Mouse (Mus musculus) retina, postnatal 1 day (tissue): ENCODE measurements around the gene Tcea3.

Experiments
- DNase-seq: peaks from one replicate; pipeline ENCODE4 v3.0.0-alpha.2; 2012

Tcea3 gene

DNA sequence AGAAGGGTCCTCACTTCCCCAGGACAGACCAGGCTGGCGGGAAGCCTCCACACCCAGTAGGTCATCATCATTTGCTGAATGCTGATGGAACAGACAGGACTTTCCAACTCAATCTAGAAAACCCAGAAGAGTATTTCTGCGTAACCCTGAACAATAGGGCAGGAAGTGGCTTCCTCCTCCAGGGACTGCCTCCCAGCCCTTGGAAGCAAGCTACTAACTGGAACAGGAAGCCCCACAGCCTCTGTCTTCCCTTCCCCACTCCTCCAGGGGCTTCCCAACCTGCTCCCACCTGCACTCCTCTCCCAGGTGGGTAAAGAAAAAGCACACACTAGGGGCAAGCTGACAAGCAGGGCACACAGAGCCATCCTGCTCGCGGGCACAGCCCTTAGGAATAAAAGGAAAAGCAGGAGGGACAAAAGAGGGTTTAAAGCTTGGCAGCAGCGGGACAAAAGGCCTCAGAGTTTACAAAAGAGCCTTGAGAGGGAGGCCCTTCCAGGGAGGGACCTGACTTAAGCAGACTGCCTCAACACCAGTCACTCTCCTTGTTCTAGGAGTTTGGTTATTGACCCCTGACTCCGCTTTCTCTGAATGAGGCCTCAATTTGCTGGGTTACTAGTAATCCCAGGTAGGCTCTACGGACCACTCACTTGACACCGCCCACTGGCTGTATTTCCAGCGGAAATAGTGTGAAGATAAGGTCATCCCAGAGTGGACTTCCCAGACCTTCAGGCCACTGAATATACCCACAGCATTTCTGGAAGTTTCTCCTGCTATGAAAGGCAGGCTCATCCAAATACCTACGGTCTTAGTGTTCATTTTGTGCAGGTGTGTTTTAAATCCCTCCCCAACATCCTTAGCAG, 35.3 kb downstream of the Tcea3 start:
- no peak for DNase-seq

DNA sequence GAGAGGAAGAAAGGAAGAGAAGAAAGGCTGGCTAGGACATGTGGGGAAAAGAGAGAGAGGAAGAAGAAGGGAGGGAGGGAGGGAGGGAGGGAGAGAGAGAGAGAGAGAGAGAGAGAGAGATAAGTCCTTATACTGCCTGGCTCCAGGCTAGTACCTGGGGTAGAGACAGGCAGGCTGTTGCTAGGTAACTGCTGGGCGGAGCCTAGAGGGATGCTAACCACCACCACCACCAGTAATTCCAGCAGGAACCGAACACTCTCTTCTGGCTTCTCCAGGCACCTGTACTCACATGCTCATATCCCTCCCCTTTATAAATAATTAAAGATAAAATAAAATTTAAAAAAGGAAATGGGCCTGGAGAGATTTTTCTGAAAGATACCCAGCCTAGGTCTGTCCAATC, 36.3 kb downstream of the Tcea3 start:
- peak; percentile 21 for DNase-seq

DNA sequence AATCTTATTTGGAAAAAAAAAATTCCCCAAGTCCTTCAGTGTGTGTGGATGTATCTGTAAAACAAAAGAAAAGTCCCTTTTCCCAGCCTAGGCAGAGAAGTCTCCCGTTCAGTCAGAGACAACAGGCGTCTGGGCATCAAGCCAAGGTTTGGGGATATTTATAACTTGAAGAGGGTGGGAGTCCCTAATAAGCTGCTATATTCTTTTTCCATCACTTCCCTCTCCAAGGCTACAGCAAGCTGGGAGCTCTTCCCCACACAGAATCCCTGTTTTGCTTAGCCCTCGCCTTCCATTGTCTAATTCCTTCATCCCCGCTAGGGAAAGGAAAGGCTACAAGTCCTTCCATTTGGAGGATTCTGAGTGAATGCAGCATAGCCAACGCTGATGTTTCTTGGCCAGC, 36.9 kb downstream of the Tcea3 start, which contains the start of gene Zfp46:
Gene Zfp46 (plus strand): TSS at position 229 of the 400 bp plus-strand sequence.
- DNase-seq: peak; percentile 76

DNA sequence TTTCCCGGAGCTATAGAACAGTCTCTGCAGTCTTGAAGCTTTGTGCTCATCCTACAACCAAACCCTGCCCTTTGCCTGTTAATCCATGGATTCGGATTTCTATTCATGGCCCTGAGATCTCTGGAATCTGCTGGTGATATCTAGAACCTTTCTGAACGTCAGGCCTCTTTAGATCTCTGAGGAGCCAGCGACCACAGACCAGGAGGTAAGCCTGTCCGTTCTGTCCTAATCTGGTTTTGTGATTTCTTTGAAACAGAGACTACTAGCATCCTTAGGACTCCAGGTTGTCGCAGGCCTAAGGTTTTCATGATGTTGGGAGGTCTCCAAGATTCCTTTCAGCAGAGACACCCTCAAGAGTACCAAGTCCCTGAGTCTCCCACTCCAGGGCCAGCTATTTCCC, 37.4 kb downstream of the Tcea3 start:
- no peak for DNase-seq

DNA sequence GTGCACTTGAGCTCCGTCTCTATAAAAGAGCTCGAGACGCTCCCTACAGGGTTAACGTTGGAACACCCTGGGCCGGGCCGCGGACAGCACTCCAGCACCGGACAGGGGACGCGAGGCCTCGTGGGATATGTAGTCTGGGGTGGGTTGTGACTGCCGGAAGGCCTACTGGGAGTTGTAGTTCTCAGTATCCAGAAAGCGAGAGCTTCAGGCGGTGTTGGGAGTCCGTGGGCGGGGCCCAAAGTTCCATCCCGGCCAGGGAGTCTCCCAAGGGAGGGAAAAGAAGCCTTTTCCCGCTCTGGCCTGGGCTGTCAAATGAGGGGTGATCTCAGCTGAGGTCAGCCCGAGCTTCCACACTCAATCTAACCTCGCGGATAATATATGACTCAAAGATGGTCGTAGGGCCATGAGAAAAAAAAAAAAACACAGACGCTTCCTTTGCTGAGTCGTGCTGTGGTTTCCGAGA, 37.9 kb downstream of the Tcea3 start:
- peak; percentile 97 for DNase-seq

DNA sequence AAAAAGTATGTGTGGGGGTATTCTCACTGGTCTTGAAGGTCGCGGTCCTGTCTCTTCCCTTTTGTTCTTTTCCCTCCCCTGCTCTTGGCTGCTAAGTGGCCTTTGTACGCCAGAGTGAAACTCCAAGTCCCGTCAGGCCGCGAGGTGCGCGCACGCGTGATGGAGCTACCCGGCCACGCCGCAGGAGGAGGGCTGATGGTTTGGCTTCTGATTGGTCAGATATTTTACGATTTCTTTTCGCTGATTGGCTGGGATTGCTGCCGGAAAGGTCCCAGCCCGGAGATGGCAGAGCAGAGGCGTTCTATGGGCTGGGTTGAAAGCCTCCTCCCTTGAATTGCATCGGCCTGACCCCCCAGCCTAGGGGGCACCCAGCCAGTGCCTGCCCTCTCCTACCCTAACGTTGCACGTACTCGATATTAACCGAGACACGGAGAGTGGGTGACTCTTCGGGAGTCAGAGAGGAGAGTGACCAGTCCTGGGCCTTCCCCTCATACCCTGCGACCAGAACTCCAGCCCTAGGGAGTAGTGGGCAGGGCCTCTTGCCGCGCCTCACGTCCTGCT, 38.4 kb downstream of the Tcea3 start:
- peak; percentile 98 for DNase-seq

DNA sequence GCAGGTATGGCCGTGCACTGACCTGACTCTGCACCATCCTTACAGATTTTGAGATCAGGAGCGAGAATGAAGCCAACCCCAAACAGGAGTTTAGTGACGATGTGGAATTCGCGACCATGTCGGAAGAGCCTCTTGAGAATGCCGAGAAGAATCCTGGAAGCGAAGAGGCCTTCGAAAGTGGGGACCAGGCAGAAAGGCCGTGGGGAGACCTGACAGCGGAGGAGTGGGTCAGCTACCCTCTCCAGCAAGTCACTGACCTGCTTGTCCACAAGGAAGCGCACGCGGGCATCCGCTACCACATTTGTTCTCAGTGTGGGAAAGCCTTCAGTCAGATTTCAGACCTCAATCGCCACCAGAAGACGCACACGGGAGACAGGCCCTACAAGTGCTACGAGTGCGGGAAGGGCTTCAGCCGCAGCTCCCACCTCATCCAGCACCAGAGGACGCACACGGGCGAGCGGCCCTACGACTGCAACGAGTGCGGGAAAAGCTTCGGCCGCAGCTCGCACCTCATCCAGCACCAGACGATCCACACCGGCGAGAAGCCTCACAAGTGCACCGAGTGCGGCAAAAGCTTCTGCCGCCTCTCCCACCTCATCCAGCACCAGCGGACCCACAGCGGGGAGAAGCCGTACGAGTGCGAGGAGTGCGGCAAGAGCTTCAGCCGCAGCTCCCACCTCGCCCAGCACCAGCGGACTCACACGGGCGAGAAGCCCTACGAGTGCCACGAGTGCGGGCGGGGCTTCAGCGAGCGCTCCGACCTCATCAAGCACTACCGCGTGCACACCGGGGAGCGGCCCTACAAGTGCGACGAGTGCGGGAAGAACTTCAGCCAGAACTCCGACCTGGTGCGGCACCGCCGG, 42.6 kb downstream of the Tcea3 start:
- no peak for DNase-seq

DNA sequence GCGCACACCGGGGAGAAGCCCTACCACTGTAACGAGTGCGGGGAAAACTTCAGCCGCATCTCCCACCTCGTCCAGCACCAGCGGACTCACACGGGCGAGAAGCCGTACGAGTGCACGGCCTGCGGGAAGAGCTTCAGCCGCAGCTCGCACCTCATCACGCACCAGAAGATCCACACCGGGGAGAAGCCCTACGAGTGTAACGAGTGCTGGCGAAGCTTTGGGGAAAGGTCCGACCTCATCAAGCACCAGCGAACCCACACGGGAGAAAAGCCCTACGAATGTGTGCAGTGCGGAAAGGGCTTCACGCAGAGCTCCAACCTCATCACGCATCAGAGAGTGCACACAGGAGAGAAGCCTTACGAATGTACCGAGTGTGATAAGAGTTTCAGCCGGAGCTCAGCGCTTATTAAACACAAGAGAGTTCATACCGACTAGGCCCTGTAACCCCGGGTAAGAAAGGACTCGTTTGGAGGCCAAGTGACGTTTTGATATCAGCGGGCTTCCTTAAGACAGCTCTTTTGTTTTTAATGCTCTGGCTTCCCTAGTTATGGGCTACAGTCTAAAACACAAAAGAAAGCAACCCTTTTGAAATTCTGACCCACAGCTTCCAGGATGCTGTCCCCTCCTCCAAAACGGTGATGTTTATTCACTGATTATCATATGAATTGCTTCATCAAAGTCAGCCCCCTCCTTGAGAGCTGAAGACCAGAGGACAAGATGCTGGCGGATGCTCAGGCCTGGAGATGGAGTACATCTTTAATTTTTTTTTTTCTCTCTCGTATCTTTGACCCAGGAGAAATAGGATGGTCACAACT, 43.5 kb downstream of the Tcea3 start:
- DNase-seq: no peak

DNA sequence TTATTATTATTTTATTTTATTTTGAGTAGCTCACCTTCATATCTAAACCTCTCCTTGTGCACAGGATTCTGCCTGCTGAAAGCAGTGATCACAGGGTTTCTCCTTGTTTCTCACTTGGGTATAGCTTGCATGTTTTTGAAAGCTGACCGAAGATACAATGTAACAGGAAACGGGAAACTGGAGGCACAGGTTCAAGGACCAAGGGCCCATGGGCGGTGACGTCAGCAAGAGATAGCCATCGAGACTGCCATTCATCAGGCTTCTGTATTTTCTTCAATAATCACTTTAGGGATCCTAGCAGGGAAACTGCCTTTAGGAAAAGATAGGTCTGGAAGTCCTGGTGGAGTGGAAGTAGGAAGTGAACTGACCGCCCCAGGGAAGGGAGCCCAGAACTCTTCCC, 44.2 kb downstream of the Tcea3 start:
- DNase-seq: no peak

DNA sequence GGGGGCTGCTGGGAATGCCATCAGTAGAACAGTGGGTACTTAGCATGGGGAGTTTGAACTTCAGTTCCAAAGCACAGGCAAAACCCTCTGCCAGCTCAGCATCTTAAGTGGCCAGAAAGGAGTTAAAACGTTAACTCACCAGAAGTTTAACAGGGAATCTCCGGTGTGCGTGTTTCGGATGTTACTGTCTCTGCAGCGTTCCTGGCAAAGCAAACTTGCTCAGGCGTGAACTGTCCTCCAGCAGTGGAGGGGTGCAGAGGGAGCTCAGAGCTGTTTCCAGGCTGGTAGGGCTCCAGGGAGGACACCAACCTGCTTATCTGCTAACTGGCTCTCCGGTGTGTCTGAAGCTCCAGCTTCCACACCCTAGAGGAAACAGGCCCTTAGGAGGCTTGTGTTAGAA, 48.4 kb downstream of the Tcea3 start:
- no peak for DNase-seq

DNA sequence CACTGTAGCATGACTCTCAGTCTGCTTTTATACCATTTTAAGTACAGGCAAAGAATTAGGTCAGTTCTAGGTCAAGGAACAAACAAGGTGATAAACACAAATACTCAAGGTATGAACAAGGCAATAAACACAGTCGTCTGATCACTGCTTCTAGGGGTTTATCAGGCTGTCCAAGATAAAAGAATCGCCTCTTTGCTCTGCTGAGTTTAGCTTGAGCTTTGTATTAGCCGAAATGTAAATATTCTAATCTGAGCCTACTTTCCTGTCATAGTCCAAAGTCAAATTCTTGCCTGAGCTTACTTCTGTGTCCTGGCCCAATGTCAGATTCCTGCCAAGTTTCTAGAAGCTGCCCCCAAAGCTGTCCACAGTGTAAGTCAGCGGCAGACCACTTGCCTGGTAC, 54.9 kb downstream of the Tcea3 start:
- no peak for DNase-seq

DNA sequence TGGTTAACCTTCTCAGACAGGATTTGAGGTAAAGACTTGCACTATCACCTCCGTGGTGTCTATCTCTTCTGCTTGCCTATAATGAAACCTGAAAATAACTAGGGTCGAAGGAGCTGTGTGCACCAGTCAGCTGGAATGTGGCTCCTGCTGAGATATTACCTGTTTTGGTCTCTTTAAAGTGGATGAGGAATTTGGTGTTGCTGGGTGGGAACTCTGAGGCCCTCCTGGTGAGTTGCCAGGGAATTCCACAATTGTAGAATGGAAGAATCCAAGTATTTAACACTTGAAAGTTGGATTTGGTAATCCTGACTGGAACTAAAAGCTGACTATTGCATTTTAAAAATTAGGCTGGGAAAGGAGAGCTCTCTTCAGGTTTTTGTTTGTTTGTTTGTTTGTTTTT, 56.7 kb downstream of the Tcea3 start:
- no peak for DNase-seq

DNA sequence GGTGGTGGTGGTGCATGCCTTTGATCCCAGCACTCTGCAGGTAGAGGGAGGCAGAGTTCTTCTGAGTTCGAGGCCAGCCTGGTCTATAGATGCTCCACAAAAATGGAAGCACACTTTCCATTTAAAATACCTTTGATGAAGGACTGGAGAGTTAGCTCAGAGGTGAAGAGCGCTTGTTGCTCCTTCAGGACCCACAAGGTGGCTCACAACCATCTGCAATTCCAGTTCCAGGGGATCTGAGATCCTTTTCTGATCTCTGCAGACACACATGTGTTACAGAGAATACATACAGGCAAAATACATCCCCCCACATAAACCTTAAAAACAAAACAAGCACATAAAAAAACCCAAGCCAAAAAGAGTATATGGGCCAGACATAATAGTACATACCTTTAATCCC, 60.8 kb downstream of the Tcea3 start:
- DNase-seq: peak; percentile 17

DNA sequence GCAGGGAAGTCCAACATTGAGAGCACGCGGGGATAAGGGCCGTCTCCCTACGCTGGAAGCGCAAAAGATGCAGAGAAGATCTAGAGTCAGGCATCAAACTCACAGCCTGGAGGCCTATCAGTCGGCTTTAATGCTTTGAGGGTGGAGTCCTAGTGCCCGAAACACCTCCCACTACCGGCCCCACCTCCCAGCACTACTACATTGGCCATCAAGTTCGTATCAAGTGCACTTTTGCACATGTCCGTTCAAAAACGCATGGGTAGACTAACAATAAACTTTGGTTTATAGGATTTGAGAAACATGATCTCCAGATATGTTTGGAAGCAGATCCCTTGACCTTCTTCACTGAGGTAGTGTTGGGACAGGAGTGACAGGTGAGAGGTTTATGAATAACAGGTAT, 62.3 kb downstream of the Tcea3 start:
- DNase-seq: peak; percentile 62

DNA sequence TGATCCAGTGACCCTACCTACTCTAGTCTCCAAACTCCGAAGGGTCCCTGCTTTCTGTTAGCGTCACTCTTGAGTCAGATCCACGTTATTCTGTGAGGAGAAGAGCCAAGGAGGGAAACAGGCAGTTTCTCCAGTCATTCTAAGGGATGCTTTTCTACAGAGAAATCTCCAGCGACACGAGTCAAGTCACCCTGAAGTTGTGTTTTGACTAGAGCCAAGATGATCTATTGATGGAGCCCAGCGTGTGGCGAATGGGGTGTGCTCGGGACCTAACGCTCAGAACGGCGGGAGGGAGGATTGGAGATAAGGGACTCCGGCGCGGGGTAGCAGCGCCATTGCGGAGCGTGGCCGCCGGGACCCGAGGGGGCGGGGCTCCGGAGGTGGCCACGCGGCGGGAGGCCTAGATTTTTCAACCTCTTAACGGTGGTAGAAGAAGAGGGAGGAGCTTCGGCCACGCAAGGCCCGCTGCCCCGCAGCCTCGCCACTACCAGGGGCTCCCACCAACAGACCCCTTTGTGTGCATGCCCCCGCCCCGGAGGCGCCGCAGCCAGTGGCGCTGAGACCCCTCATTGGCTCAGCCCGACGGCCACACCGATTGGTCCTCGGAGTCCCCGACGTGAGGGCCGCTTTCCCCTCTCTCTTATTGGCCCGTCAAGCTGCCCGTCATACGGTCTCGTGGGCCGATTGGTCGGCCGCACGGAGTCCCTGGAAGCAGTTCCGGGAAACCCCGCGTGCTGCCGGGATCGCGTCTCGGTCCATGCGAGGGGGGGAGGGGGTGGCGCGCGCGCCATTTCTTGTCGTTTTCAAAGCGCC, 62.9 kb downstream of the Tcea3 start, which contains the start of gene Hnrnpr:
Gene Hnrnpr (plus strand): TSS at position 714 of the 813 bp plus-strand sequence.
- DNase-seq: peak; percentile 100

DNA sequence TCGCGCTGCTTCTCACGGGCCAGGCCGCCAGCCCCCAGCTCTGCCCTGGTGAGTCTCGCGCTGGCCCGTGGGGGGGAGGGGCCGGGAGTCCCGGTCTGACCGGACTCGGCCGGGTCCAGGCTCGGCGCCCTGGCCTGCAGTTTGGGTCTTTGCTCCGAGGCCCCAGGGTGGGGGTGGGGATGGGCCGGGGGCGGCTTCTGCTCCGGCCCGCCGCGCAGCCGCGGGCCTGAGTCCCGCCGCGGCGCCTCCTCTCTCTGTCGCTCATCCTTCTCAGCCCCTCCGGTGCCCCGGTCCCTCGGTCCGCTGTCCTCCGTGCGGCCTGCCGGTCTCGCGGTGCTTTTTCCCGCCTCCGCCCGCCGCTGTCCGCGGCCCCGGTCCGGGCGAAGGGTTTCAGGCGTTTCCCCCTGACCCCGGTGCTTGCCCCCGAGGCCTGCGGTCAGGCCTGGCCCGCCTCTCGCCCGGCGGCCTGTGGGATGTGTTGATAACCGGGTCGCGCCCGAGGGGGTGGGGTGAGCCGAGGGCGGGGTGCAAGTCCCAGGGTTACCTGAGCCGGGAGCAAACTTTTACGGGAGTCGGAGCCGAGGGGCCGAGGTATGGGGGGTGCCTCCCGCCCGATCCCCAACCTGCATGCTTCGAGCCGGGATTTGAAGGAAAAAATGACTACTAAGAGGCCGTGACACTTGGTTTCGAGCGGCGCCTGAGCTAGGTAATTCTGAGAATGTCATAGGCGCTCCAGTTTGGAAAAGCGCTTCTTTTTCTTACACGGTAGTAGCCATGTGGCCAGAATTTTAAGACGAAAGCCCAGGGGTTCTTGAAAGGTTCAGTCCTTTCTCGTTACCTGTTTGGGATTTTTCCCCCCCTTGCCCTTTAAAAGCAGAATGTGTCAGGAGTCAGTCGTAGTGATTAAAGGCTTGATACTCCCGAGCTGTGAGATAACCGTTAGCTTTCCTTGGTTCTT, 63.8 kb downstream of the Tcea3 start:
- peak; percentile 64 for DNase-seq

DNA sequence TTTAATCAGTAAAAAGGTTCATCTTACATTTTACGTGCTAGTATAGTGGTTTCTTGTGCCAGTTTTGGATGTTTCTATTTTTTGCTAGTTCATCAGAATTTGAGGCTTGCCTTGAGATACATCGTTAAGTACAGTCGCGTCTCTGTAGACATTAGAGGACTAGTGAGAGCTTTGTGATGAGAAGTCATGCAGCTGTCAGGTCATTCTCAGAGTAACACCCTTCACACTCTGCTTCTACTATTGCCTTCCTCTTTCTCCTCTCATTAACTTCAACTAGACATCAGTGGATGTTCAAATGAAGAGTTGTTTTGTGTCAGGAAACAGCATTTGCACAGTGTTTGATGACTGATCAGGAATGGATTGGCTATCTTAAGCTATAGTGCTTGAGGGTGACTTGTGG, 65.1 kb downstream of the Tcea3 start:
- DNase-seq: no peak

DNA sequence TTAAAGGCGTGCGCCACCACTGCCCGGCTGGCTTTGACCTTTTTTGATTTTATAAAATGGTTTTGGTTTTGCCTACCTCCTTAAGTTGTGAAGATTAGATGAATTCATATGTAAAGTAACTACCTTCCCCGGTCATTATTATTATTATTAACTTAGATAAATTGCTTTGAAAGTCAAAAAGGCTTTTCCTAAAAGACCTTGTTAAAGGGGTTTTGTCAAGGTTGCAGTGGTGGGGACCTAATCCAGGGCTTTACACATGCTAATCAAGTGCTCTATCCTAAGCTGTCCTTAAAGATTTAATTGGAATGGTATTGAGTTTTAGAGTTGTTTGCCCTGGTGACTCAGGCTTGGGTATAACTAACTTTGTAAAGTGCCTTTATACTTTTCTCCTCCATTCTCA, 70.1 kb downstream of the Tcea3 start:
- DNase-seq: no peak

DNA sequence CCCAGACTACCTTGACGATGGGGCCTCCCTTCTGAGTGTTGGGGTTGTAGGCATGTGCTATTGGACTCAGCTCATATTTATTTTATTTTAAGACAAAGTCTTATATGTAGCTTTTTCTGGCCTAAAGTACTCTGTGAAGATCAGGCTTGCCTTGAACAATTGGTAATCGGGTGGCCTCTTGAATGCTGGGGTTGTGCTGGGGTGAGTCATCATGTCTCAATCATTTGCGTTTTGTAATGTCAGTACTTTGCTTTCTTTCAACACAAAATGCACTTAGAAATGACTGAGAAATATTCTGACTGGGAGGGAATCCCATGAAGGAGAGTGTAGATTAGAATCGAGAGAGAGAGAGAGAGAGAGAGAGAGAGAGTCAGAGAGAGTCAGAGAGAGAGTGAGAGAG, 72.5 kb downstream of the Tcea3 start:
- no peak for DNase-seq

DNA sequence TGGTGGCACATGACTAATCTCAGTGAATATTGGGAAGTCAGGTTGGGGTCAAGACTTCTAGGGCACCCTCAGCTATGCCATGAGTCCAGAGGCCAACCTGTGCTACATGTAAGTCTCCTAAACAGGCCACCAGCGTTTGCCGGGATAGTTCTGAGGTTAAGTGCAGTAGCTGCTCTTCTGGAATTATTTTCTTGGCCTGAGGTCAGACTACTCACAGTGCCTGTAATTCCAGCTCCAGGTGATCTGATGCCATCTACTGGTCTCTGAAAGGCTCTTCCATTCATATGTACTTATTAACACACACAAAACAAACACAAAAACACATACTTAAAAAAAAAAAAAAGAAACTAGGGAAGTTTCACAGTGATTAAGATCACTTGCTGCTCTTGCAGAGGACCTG, 76.7 kb downstream of the Tcea3 start:
- DNase-seq: peak; percentile 32
